Mouse (Mus musculus): ENCODE data around the gene Tnnt1. TPM values are rescaled to one million over a fixed set of nuclear protein-coding genes. Genes with fewer than 3 reads are reported as not detected.
"Not testable (repeated sequence)": the region's sequence is repeated elsewhere in the genome, so short reads cannot be mapped to it uniquely, and the experiment has no call there.

The Tnnt1 gene
- polyA plus RNA-seq, 1 experiment from 2014 or later = 1.4 TPM

GRCm38 (mm10) chr7:4541344-4541743, 25.2 kb upstream of the Tnnt1 start:
- Histone ChIP-seq H3K4me1 (ENCODE audit: control insufficient read depth, insufficient read depth, low read length) (peaks cover 6% of the 10 kb centered on the region), H3K36me3 (ENCODE audit: control insufficient read depth, insufficient read depth, low read length) (peaks cover 15% of the 10 kb centered on the region), H3K4me3 (ENCODE audit: low read depth, low read length) (no peak overlapping the region), H3K27ac (ENCODE audit: low read depth, low read length) (no peak overlapping the region), H3K4me2 (ENCODE audit: low read length) (no peak overlapping the region), H3K9me3 (replicated peaks; ENCODE audit: control insufficient read depth, low read length) (no peaks in the 10 kb centered on the region), H3K27me3 (replicated peaks; ENCODE audit: control insufficient read depth, insufficient read depth, low read length) (no peaks in the 10 kb centered on the region), H3K9ac (ENCODE audit: low read length) (no peak overlapping the region)
- no peak for DNase-seq (ENCODE audit: low spot score)
- no peak for ATAC-seq
- WGBS = 62% methylated on average over 5 of the region's 5 CpGs

GRCm38 (mm10) chr7:4539019-4539418, 22.8 kb upstream of the Tnnt1 start:
- WGBS = 82% methylated on average over 2 of the region's 2 CpGs
- H3K9ac ChIP-seq (ENCODE audit: low read length) = no peak overlapping the region
- peaks cover 15% of the 10 kb centered on the region for H3K36me3 ChIP-seq (ENCODE audit: control insufficient read depth, insufficient read depth, low read length)
- no peaks in the 10 kb centered on the region for H3K27me3 ChIP-seq (replicated peaks; ENCODE audit: control insufficient read depth, insufficient read depth, low read length)
- no peaks in the 10 kb centered on the region for H3K9me3 ChIP-seq (replicated peaks; ENCODE audit: control insufficient read depth, low read length)
- ATAC-seq (no peak), DNase-seq (ENCODE audit: low spot score) (no peak)
- no peak overlapping the region for H3K4me2 ChIP-seq (ENCODE audit: low read length)
- no peak overlapping the region for H3K4me3 ChIP-seq (ENCODE audit: low read depth, low read length)
- H3K4me1 ChIP-seq (ENCODE audit: control insufficient read depth, insufficient read depth, low read length) = no peaks in the 10 kb centered on the region
- no peak overlapping the region for H3K27ac ChIP-seq (ENCODE audit: low read depth, low read length)

DNA sequence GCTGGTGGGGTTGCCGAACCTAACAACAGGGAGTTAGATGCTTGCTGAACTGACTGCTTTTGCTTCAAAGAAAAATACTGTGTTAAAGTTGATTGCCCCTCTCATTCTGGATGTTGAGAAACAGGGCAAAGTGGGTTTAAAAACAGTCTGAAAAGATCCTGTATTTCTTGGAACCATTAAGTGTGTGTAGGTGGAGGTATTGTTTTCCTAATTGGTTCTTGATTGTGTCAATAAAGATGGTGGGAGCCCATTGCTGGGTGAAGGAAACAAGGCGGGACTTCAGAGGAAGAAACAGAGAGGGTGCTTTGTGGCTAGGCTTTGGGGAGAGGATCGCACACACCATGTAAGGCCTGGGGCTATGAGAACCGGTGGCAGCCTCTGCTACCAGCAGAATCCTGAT, 21.0 kb upstream of the Tnnt1 start:
- Histone ChIP-seq H3K27ac (ENCODE audit: low read depth, low read length) (no peak overlapping the region), H3K9ac (ENCODE audit: low read length) (no peak overlapping the region), H3K4me1 (ENCODE audit: control insufficient read depth, insufficient read depth, low read length) (peaks cover 2% of the 10 kb centered on the region; the same call in 1 of the 2 replicates), H3K36me3 (ENCODE audit: control insufficient read depth, insufficient read depth, low read length) (peaks cover 14% of the 10 kb centered on the region), H3K9me3 (replicated peaks; ENCODE audit: control insufficient read depth, low read length) (no peaks in the 10 kb centered on the region), H3K4me3 (ENCODE audit: low read depth, low read length) (no peak overlapping the region), H3K4me2 (ENCODE audit: low read length) (no peak overlapping the region), H3K27me3 (replicated peaks; ENCODE audit: control insufficient read depth, insufficient read depth, low read length) (no peaks in the 10 kb centered on the region)
- ATAC-seq = no peak
- DNase-seq (ENCODE audit: low spot score) = no peak
- WGBS = 58% methylated on average over 4 of the region's 4 CpGs

- DNase-seq (ENCODE audit: low spot score) (no peak), ATAC-seq (no peak)
- no peaks in the 10 kb centered on the region for H3K27me3 ChIP-seq (replicated peaks; ENCODE audit: control insufficient read depth, insufficient read depth, low read length)
- H3K27ac ChIP-seq (ENCODE audit: low read depth, low read length) = no peak overlapping the region
- H3K4me3 ChIP-seq (ENCODE audit: low read depth, low read length) = no peak overlapping the region
- WGBS = 82% methylated on average over 4 of the region's 4 CpGs
- peaks cover 2% of the 10 kb centered on the region; the same call in 1 of the 2 replicates for H3K4me1 ChIP-seq (ENCODE audit: control insufficient read depth, insufficient read depth, low read length)
- H3K36me3 ChIP-seq (ENCODE audit: control insufficient read depth, insufficient read depth, low read length) = peaks cover 10% of the 10 kb centered on the region
- H3K4me2 ChIP-seq (ENCODE audit: low read length) = no peak overlapping the region
- no peaks in the 10 kb centered on the region for H3K9me3 ChIP-seq (replicated peaks; ENCODE audit: control insufficient read depth, low read length)
- no peak overlapping the region for H3K9ac ChIP-seq (ENCODE audit: low read length)
These were observed 20.2 kb upstream of the Tnnt1 start for GRCm38 (mm10) chr7:4536369-4536768.

- Histone ChIP-seq H3K27me3 (replicated peaks; ENCODE audit: control insufficient read depth, insufficient read depth, low read length) (no peaks in the 10 kb centered on the region), H3K4me1 (ENCODE audit: control insufficient read depth, insufficient read depth, low read length) (peaks cover 2% of the 10 kb centered on the region; the same call in 1 of the 2 replicates), H3K4me2 (ENCODE audit: low read length) (peak within 1 kb of the TSS; percentile 46), H3K4me3 (ENCODE audit: low read depth, low read length) (peak within 1 kb of the TSS; percentile 17), H3K36me3 (ENCODE audit: control insufficient read depth, insufficient read depth, low read length) (no peaks in the 10 kb centered on the region), H3K27ac (ENCODE audit: low read depth, low read length) (no peak within 1 kb of the TSS), H3K9ac (ENCODE audit: low read length) (peak within 1 kb of the TSS; percentile 17; the same call in 1 of the 2 replicates), H3K9me3 (replicated peaks; ENCODE audit: control insufficient read depth, low read length) (no peaks in the 10 kb centered on the region)
- 2% methylated on average over 28 of the region's 28 CpGs for WGBS
- ATAC-seq (peak; percentile 85), DNase-seq (ENCODE audit: low spot score) (peak; percentile 78)
These were observed 16.0 kb upstream of the Tnnt1 start, which contains the start of gene Dnaaf3 for GRCm38 (mm10) chr7:4532005-4532729. Gene Dnaaf3 (minus strand): TSS chr7:4532453.

DNA sequence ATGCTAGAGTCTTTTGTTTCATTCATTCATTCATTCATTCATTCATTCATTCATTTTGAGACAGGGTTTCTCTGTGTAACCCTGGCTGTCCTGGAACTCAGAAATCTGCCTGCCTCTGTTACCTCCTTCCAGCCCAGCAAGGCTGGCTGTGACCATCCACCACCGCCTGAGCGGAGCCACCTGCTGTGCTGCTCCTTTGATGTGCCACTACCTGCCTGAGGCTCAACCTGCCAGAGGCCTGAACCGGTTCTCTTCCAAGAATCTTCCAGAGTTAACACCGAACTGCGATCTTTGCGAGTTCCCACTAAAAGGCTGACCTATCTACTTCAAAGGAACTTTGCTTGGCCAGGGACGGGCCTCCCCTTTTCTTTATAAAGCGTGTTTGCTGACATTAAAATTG, 14.0 kb upstream of the Tnnt1 start:
- not testable (repeated sequence) for H3K4me1 ChIP-seq (ENCODE audit: control insufficient read depth, insufficient read depth, low read length); H3K4me2 ChIP-seq (ENCODE audit: low read length); H3K4me3 ChIP-seq (ENCODE audit: low read depth, low read length); ATAC-seq; H3K9me3 ChIP-seq (replicated peaks; ENCODE audit: control insufficient read depth, low read length); H3K27me3 ChIP-seq (replicated peaks; ENCODE audit: control insufficient read depth, insufficient read depth, low read length); H3K27ac ChIP-seq (ENCODE audit: low read depth, low read length); DNase-seq (ENCODE audit: low spot score); H3K9ac ChIP-seq (ENCODE audit: low read length); H3K36me3 ChIP-seq (ENCODE audit: control insufficient read depth, insufficient read depth, low read length)
- 49% methylated on average over 6 of the region's 8 CpGs for WGBS

GRCm38 (mm10) chr7:4527302-4527689, 11.1 kb upstream of the Tnnt1 start:
- H3K36me3 ChIP-seq (ENCODE audit: control insufficient read depth, insufficient read depth, low read length) = no peaks in the 10 kb centered on the region
- no peaks in the 10 kb centered on the region for H3K9me3 ChIP-seq (replicated peaks; ENCODE audit: control insufficient read depth, low read length)
- H3K4me2 ChIP-seq (ENCODE audit: low read length) = peak overlapping the region; percentile 54
- H3K9ac ChIP-seq (ENCODE audit: low read length) = no peak overlapping the region
- ATAC-seq = no peak; the same call in 1 of the 2 replicates
- no peak overlapping the region for H3K4me3 ChIP-seq (ENCODE audit: low read depth, low read length)
- no peak for DNase-seq (ENCODE audit: low spot score)
- H3K27ac ChIP-seq (ENCODE audit: low read depth, low read length) = no peak overlapping the region
- 45% methylated on average over 18 of the region's 18 CpGs for WGBS
- H3K27me3 ChIP-seq (replicated peaks; ENCODE audit: control insufficient read depth, insufficient read depth, low read length) = no peaks in the 10 kb centered on the region
- H3K4me1 ChIP-seq (ENCODE audit: control insufficient read depth, insufficient read depth, low read length) = peaks cover 1% of the 10 kb centered on the region; the same call in 1 of the 2 replicates

DNA sequence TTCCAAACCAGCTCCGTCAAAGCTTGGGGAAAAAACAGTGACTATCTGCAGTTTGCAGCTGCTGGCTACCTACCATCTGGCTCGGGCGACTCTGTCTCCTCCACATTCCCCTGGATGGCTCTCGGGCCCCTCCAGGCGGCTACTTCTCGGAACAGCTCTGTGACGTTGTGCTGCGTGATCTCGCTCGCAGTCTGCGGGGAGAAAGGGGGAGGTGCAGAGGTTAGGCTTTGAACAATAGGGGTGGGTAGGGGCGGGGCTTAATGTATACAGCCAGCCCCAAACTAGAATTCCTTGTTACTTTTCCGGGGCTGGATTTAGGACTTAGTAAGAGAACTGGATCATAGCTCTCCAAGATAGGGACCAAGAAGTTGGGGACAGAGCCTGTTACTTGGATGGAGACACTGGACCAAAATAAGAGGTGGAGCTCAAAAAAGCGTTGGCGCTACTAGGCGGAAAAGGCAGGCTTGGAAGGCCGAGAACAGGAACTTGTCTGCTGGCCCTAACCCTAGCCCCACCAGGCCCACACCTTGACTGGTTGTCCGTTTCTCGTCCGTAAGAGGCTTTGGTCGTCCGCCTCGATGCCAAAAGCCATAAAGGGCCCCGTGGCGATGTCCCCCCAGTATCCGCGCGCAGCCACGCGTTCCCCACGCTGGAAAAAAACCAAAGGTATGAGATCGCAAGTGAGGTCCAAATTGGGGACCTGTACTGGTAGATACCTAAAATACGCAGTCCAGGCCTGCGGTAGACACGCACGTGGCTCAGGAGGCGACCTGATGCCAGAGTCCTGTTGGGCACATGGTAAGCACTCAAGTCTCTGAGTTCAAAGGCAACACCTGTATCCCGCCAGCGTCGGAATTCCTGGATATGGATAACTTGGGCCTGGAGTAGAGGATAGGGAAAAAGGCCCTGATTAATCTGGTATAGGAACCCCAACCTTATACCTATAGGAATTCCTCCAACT, 10.4 kb upstream of the Tnnt1 start:
- Histone ChIP-seq H3K4me3 (ENCODE audit: low read depth, low read length) (peak overlapping the region; percentile 24), H3K27ac (ENCODE audit: low read depth, low read length) (no peak overlapping the region), H3K36me3 (ENCODE audit: control insufficient read depth, insufficient read depth, low read length) (no peaks in the 10 kb centered on the region), H3K9me3 (replicated peaks; ENCODE audit: control insufficient read depth, low read length) (no peaks in the 10 kb centered on the region), H3K4me2 (ENCODE audit: low read length) (peak overlapping the region; percentile 54), H3K27me3 (replicated peaks; ENCODE audit: control insufficient read depth, insufficient read depth, low read length) (no peaks in the 10 kb centered on the region), H3K9ac (ENCODE audit: low read length) (peak overlapping the region; percentile 64), H3K4me1 (ENCODE audit: control insufficient read depth, insufficient read depth, low read length) (no peaks in the 10 kb centered on the region)
- ATAC-seq (peak; percentile 91), DNase-seq (ENCODE audit: low spot score) (peak; percentile 94)
- 24% methylated on average over 40 of the region's 40 CpGs for WGBS

All from forebrain, embryonic 14.5 days (tissue).